Mouse (Mus musculus): Measurements from ENCODE around the gene Patj. TPM values are rescaled to one million over a fixed set of nuclear protein-coding genes. Genes with fewer than 3 reads are reported as not detected.
A peak's percentile ranks its signal among the peaks of the same experiment; 100 is the strongest.

Gene Patj
- polyA plus RNA-seq, 1 experiment from 2014 or later, result 22.5 TPM

- no peak for ATAC-seq
- Histone ChIP-seq H3K27ac (ENCODE audit: low read length) (no peak overlapping the region), H3K9me3 (ENCODE audit: control insufficient read depth, low read length) (no peaks in the 10 kb centered on the region), H3K4me3 (ENCODE audit: low read length) (no peak overlapping the region), H3K4me1 (ENCODE audit: control insufficient read depth, insufficient read depth, low read length) (no peaks in the 10 kb centered on the region), H3K4me2 (ENCODE audit: low read depth, low read length) (no peak overlapping the region), H3K36me3 (ENCODE audit: control insufficient read depth, insufficient read depth, low read length) (no peaks in the 10 kb centered on the region), H3K9ac (ENCODE audit: low read depth, low read length) (no peak overlapping the region), H3K27me3 (replicated peaks; ENCODE audit: control insufficient read depth, insufficient read depth, low read length) (no peaks in the 10 kb centered on the region)
- 93% methylated on average over 8 of the region's 8 CpGs for WGBS
Observed at GRCm38 (mm10) chr4:98638731-98639130, 243.1 kb downstream of the Patj start.

DNA sequence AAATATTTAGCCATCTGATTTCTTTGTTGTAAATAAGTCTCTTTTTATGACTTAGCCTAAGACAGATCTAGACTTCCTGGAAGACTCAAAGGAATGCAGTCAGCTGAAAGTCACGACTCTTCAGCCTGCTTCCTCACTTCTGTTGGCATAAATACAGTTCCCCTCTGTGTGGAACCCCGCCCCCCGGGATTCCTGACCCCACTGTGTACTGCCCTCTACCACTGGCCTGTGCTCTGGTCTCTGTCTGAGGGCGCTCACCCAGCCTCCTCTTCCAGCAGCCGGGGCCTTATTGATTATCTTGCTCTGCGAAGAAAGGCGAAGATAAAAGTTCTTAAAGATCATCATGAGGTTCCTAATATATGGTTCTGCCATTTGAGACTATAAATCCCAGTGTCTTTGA, 258.1 kb downstream of the Patj start:
- Histone ChIP-seq H3K4me1 (ENCODE audit: control insufficient read depth, insufficient read depth, low read length) (0 out of 2 replicates have a peak, but pooled peaks cover 2% of the 10 kb centered on the region), H3K4me3 (ENCODE audit: low read length) (no peak overlapping the region), H3K27ac (ENCODE audit: low read length) (no peak overlapping the region), H3K27me3 (replicated peaks; ENCODE audit: control insufficient read depth, insufficient read depth, low read length) (no peaks in the 10 kb centered on the region), H3K9me3 (ENCODE audit: control insufficient read depth, low read length) (no peaks in the 10 kb centered on the region), H3K36me3 (ENCODE audit: control insufficient read depth, insufficient read depth, low read length) (no peaks in the 10 kb centered on the region), H3K9ac (ENCODE audit: low read depth, low read length) (no peak overlapping the region), H3K4me2 (ENCODE audit: low read depth, low read length) (no peak overlapping the region)
- no peak for ATAC-seq
- WGBS, result 52% methylated on average over 7 of the region's 7 CpGs

- Histone ChIP-seq H3K36me3 (ENCODE audit: control insufficient read depth, insufficient read depth, low read length) (no peaks in the 10 kb centered on the region), H3K4me1 (ENCODE audit: control insufficient read depth, insufficient read depth, low read length) (0 out of 2 replicates have a peak, but pooled peaks cover 2% of the 10 kb centered on the region), H3K27ac (ENCODE audit: low read length) (no peak overlapping the region), H3K27me3 (replicated peaks; ENCODE audit: control insufficient read depth, insufficient read depth, low read length) (no peaks in the 10 kb centered on the region), H3K9me3 (ENCODE audit: control insufficient read depth, low read length) (no peaks in the 10 kb centered on the region), H3K4me2 (ENCODE audit: low read depth, low read length) (no peak overlapping the region), H3K4me3 (ENCODE audit: low read length) (no peak overlapping the region), H3K9ac (ENCODE audit: low read depth, low read length) (no peak overlapping the region)
- ATAC-seq, result no peak; the same call in 1 of the 2 replicates
- WGBS, result 45% methylated on average over 2 of the region's 2 CpGs
Observed at GRCm38 (mm10) chr4:98654419-98654821, 258.8 kb downstream of the Patj start.

DNA sequence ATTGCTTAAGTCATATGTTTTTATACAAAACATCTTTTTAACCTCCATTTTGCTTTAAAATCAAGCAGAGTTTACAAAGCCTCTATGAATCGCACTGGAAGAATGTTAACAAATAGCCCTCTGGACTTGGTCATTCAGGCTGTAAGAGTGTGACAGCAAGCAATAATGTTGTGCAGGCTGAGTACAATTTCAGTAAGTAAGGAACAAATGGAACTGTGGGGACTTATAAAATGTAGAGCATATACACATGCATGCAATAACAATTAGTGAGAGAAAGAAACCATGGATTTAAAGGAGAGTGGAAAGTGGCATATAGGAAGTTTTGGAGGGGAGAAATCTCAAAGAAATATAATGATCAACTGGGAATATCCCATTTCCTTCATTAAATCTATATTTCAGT, 261.2 kb downstream of the Patj start:
- no peaks in the 10 kb centered on the region for H3K36me3 ChIP-seq (ENCODE audit: control insufficient read depth, insufficient read depth, low read length)
- ATAC-seq, result no peak
- H3K27ac ChIP-seq (ENCODE audit: low read length), result no peak overlapping the region
- WGBS, result 57% methylated on average over 1 of the region's 1 CpGs
- no peak overlapping the region for H3K4me3 ChIP-seq (ENCODE audit: low read length)
- 0 out of 2 replicates have a peak, but pooled peaks cover 2% of the 10 kb centered on the region for H3K4me1 ChIP-seq (ENCODE audit: control insufficient read depth, insufficient read depth, low read length)
- H3K27me3 ChIP-seq (replicated peaks; ENCODE audit: control insufficient read depth, insufficient read depth, low read length), result no peaks in the 10 kb centered on the region
- H3K9me3 ChIP-seq (ENCODE audit: control insufficient read depth, low read length), result no peaks in the 10 kb centered on the region
- no peak overlapping the region for H3K9ac ChIP-seq (ENCODE audit: low read depth, low read length)
- no peak overlapping the region for H3K4me2 ChIP-seq (ENCODE audit: low read depth, low read length)

DNA sequence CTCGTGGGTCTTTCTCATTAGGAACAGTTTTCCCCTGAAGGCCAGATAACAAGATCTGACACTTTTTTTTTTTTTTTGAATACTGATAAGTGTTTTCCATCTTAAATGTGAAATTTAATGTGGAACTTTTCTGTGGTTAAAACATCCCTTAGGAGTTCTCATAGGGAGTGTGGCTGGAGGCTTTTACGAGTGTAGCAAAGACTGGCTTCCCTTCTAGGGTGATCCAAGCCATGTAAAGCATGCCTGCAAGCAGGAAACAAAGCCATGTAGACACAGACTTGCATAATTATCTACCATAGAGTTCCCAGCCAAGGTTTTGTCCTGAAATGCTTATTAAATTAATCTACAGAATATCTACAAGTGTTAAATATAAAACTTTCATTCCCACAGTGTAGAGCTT, 263.4 kb downstream of the Patj start:
- H3K9ac ChIP-seq (ENCODE audit: low read depth, low read length), result no peak overlapping the region
- WGBS, result 78% methylated on average over 2 of the region's 2 CpGs
- H3K4me3 ChIP-seq (ENCODE audit: low read length), result no peak overlapping the region
- H3K27ac ChIP-seq (ENCODE audit: low read length), result no peak overlapping the region
- ATAC-seq, result no peak
- H3K9me3 ChIP-seq (ENCODE audit: control insufficient read depth, low read length), result no peaks in the 10 kb centered on the region
- H3K36me3 ChIP-seq (ENCODE audit: control insufficient read depth, insufficient read depth, low read length), result 0 out of 2 replicates have a peak, but pooled peaks cover 6% of the 10 kb centered on the region
- no peaks in the 10 kb centered on the region for H3K27me3 ChIP-seq (replicated peaks; ENCODE audit: control insufficient read depth, insufficient read depth, low read length)
- H3K4me1 ChIP-seq (ENCODE audit: control insufficient read depth, insufficient read depth, low read length), result 0 out of 2 replicates have a peak, but pooled peaks cover 2% of the 10 kb centered on the region
- no peak overlapping the region for H3K4me2 ChIP-seq (ENCODE audit: low read depth, low read length)

DNA sequence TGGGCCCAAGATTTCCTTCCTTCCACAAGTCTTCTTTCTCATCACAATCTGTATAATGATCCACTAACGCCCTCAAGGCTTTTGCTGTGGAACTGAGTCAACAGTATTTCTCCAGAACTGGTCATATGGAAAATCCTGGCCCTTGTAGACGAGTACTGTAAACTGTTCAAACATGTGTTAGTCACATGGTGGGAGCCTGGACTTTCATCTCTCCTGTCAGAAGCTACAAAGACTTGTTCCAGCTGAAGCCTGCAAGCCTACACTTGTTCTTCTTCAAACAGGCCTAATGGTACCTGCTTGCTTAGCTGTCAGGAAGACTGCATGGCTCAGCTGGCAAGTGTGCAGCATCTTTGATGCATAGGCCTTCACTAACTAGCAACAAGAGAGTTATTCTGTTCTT, 264.9 kb downstream of the Patj start:
- no peak overlapping the region for H3K4me3 ChIP-seq (ENCODE audit: low read length)
- no peaks in the 10 kb centered on the region for H3K27me3 ChIP-seq (replicated peaks; ENCODE audit: control insufficient read depth, insufficient read depth, low read length)
- no peak overlapping the region for H3K27ac ChIP-seq (ENCODE audit: low read length)
- no peaks in the 10 kb centered on the region for H3K4me1 ChIP-seq (ENCODE audit: control insufficient read depth, insufficient read depth, low read length)
- H3K9ac ChIP-seq (ENCODE audit: low read depth, low read length), result no peak overlapping the region
- ATAC-seq, result peak; percentile 74
- no peak overlapping the region for H3K4me2 ChIP-seq (ENCODE audit: low read depth, low read length)
- WGBS, result 53% methylated on average over 2 of the region's 2 CpGs
- 0 out of 2 replicates have a peak, but pooled peaks cover 6% of the 10 kb centered on the region for H3K36me3 ChIP-seq (ENCODE audit: control insufficient read depth, insufficient read depth, low read length)
- no peaks in the 10 kb centered on the region for H3K9me3 ChIP-seq (ENCODE audit: control insufficient read depth, low read length)

GRCm38 (mm10) chr4:98665884-98666283, 270.3 kb downstream of the Patj start:
- H3K9ac ChIP-seq (ENCODE audit: low read depth, low read length), result no peak overlapping the region
- ATAC-seq, result no peak
- no peak overlapping the region for H3K4me2 ChIP-seq (ENCODE audit: low read depth, low read length)
- H3K27me3 ChIP-seq (replicated peaks; ENCODE audit: control insufficient read depth, insufficient read depth, low read length), result no peaks in the 10 kb centered on the region
- no peak overlapping the region for H3K4me3 ChIP-seq (ENCODE audit: low read length)
- 93% methylated on average over 7 of the region's 7 CpGs for WGBS
- no peak overlapping the region for H3K27ac ChIP-seq (ENCODE audit: low read length)
- no peaks in the 10 kb centered on the region for H3K9me3 ChIP-seq (ENCODE audit: control insufficient read depth, low read length)
- H3K36me3 ChIP-seq (ENCODE audit: control insufficient read depth, insufficient read depth, low read length), result 0 out of 2 replicates have a peak, but pooled peaks cover 6% of the 10 kb centered on the region
- no peaks in the 10 kb centered on the region for H3K4me1 ChIP-seq (ENCODE audit: control insufficient read depth, insufficient read depth, low read length)

- H3K4me2 ChIP-seq (ENCODE audit: low read depth, low read length), result no peak overlapping the region
- no peak overlapping the region for H3K9ac ChIP-seq (ENCODE audit: low read depth, low read length)
- H3K4me3 ChIP-seq (ENCODE audit: low read length), result no peak overlapping the region
- WGBS, result 76% methylated on average over 1 of the region's 1 CpGs
- no peak overlapping the region for H3K27ac ChIP-seq (ENCODE audit: low read length)
- H3K4me1 ChIP-seq (ENCODE audit: control insufficient read depth, insufficient read depth, low read length), result no peaks in the 10 kb centered on the region
- H3K36me3 ChIP-seq (ENCODE audit: control insufficient read depth, insufficient read depth, low read length), result 0 out of 2 replicates have a peak, but pooled peaks cover 6% of the 10 kb centered on the region
- H3K9me3 ChIP-seq (ENCODE audit: control insufficient read depth, low read length), result no peaks in the 10 kb centered on the region
- H3K27me3 ChIP-seq (replicated peaks; ENCODE audit: control insufficient read depth, insufficient read depth, low read length), result no peaks in the 10 kb centered on the region
- no peak for ATAC-seq
Observed at GRCm38 (mm10) chr4:98666451-98666850, 270.9 kb downstream of the Patj start.

GRCm38 (mm10) chr4:98667009-98667408, 271.4 kb downstream of the Patj start:
- Histone ChIP-seq H3K4me2 (ENCODE audit: low read depth, low read length) (no peak overlapping the region), H3K9me3 (ENCODE audit: control insufficient read depth, low read length) (no peaks in the 10 kb centered on the region), H3K9ac (ENCODE audit: low read depth, low read length) (no peak overlapping the region), H3K4me1 (ENCODE audit: control insufficient read depth, insufficient read depth, low read length) (no peaks in the 10 kb centered on the region), H3K27me3 (replicated peaks; ENCODE audit: control insufficient read depth, insufficient read depth, low read length) (no peaks in the 10 kb centered on the region), H3K27ac (ENCODE audit: low read length) (no peak overlapping the region), H3K4me3 (ENCODE audit: low read length) (no peak overlapping the region), H3K36me3 (ENCODE audit: control insufficient read depth, insufficient read depth, low read length) (0 out of 2 replicates have a peak, but pooled peaks cover 6% of the 10 kb centered on the region)
- WGBS, result 81% methylated on average over 3 of the region's 3 CpGs
- ATAC-seq, result no peak

- no peak for ATAC-seq
- Histone ChIP-seq H3K27ac (ENCODE audit: low read length) (no peak overlapping the region), H3K4me2 (ENCODE audit: low read depth, low read length) (no peak overlapping the region), H3K36me3 (ENCODE audit: control insufficient read depth, insufficient read depth, low read length) (no peaks in the 10 kb centered on the region), H3K27me3 (replicated peaks; ENCODE audit: control insufficient read depth, insufficient read depth, low read length) (no peaks in the 10 kb centered on the region), H3K9me3 (ENCODE audit: control insufficient read depth, low read length) (no peaks in the 10 kb centered on the region), H3K9ac (ENCODE audit: low read depth, low read length) (no peak overlapping the region), H3K4me3 (ENCODE audit: low read length) (no peak overlapping the region), H3K4me1 (ENCODE audit: control insufficient read depth, insufficient read depth, low read length) (no peaks in the 10 kb centered on the region)
- 58% methylated on average over 9 of the region's 9 CpGs for WGBS
Observed at GRCm38 (mm10) chr4:98677506-98677905, 281.9 kb downstream of the Patj start.
